Mouse (Mus musculus) embryonic facial prominence, embryonic 13.5 days (tissue): Measurements from ENCODE around the gene Ccdc85a. TPM values are rescaled to one million over a fixed set of nuclear protein-coding genes. Genes with fewer than 3 reads are reported as not detected.

Source experiments
- ATAC-seq: fragments of 200-750 bp; cut with Nextera tagmentation; 2 replicates; pipeline ENCODE4 v1.8.0; 2017; ENCODE audit warnings: low read depth; ENCODE audit not compliant: insufficient number of reproducible peaks, insufficient read depth, low FRiP score, low TSS enrichment
- H3K27ac ChIP-seq: fragments of 300-500 bp; sonication (generic); 2 replicates; pipeline ENCODE4 v1.5.1; 2015; ENCODE audit warnings: moderate library complexity, mild to moderate bottlenecking, inconsistent platforms
- H3K27me3 ChIP-seq: fragments of 300-500 bp; sonication (generic); 2 replicates; pipeline ENCODE4 v1.6.1; 2015; ENCODE audit warnings: mild to moderate bottlenecking, inconsistent platforms
- H3K36me3 ChIP-seq: fragments of 300-500 bp; sonication (generic); 2 replicates; pipeline ENCODE4 v1.6.1; 2015; ENCODE audit warnings: mild to moderate bottlenecking, inconsistent platforms
- H3K4me1 ChIP-seq: fragments of 300-500 bp; sonication (generic); 2 replicates; pipeline ENCODE4 v1.6.1; 2015; ENCODE audit warnings: inconsistent platforms
- H3K4me2 ChIP-seq: fragments of 300-500 bp; sonication (generic); 2 replicates; pipeline ENCODE4 v1.6.1; 2015; ENCODE audit warnings: moderate library complexity, mild to moderate bottlenecking, inconsistent platforms
- H3K4me3 ChIP-seq: fragments of 300-500 bp; sonication (generic); 2 replicates; pipeline ENCODE4 v1.5.1; 2015; ENCODE audit warnings: mild to moderate bottlenecking, inconsistent platforms
- H3K9ac ChIP-seq: fragments of 300-500 bp; sonication (generic); 2 replicates; pipeline ENCODE4 v1.6.1; 2015; ENCODE audit warnings: mild to moderate bottlenecking, inconsistent platforms
- H3K9me3 ChIP-seq: fragments of 300-500 bp; sonication (generic); 2 replicates; pipeline ENCODE4 v1.6.1; 2016; ENCODE audit warnings: inconsistent platforms
- WGBS: fragments of 180-500 bp; shearing (Covaris S2); methylation state at CpG from one replicate; pipeline ENCODE4 v1.1.7; 2015; ENCODE audit warnings: mixed read lengths; 5-methylcytosine and 5-hydroxymethylcytosine counted together
- polyA plus RNA-seq: library from polyadenylated mRNA; unstranded; fragments of >200 nt; fragmentation: Nextera tagmentation; extraction: Ambion mirVana; gene quantifications from 2 replicates; pipeline ENCODE4 v1.2.1, GENCODE M21; 2015

Gene Ccdc85a
- polyA plus RNA-seq, result 2.6 and 3.5 TPM in 2 replicates

- no peak within 1 kb of the TSS for H3K27ac ChIP-seq
- under 1% methylated on average over 25 of the region's 25 CpGs for WGBS
- peak within 1 kb of the TSS; percentile 65 for H3K9ac ChIP-seq
- H3K36me3 ChIP-seq, result no peaks in the 10 kb centered on the region
- H3K4me3 ChIP-seq, result peak within 1 kb of the TSS; percentile 59
- H3K27me3 ChIP-seq, result peaks cover 30% of the 10 kb centered on the region
- H3K9me3 ChIP-seq, result no peaks in the 10 kb centered on the region
- peak within 1 kb of the TSS; percentile 97 for H3K4me2 ChIP-seq
- ATAC-seq, result peak; percentile 82
- peaks cover 9% of the 10 kb centered on the region for H3K4me1 ChIP-seq
These were observed at the start of gene Ccdc85a for GRCm38 (mm10) chr11:28583911-28584434. Gene Ccdc85a, minus strand, starts transcription at chr11:28584324.

GRCm38 (mm10) chr11:28633571-28634125, 49.5 kb upstream of the Ccdc85a start:
- Histone ChIP-seq H3K9me3 (no peaks in the 10 kb centered on the region), H3K27ac (no peak overlapping the region), H3K4me3 (no peak overlapping the region), H3K4me1 (no peaks in the 10 kb centered on the region), H3K4me2 (no peak overlapping the region), H3K36me3 (no peaks in the 10 kb centered on the region), H3K27me3 (no peaks in the 10 kb centered on the region), H3K9ac (no peak overlapping the region)
- 26% methylated on average over 1 of the region's 1 CpGs for WGBS
- no peak for ATAC-seq

- ATAC-seq, result no peak
- Histone ChIP-seq H3K4me3 (no peak overlapping the region), H3K27me3 (no peaks in the 10 kb centered on the region), H3K9ac (no peak overlapping the region), H3K36me3 (no peaks in the 10 kb centered on the region), H3K27ac (no peak overlapping the region), H3K4me1 (no peaks in the 10 kb centered on the region), H3K9me3 (no peaks in the 10 kb centered on the region), H3K4me2 (no peak overlapping the region)
- 85% methylated on average over 1 of the region's 1 CpGs for WGBS
These were observed 49.0 kb upstream of the Ccdc85a start for GRCm38 (mm10) chr11:28633093-28633492.

- H3K9ac ChIP-seq, result no peak overlapping the region
- no peak for ATAC-seq
- H3K4me2 ChIP-seq, result no peak overlapping the region
- H3K9me3 ChIP-seq, result no peaks in the 10 kb centered on the region
- no peak overlapping the region for H3K27ac ChIP-seq
- H3K36me3 ChIP-seq, result no peaks in the 10 kb centered on the region
- H3K4me3 ChIP-seq, result no peak overlapping the region
- H3K27me3 ChIP-seq, result no peaks in the 10 kb centered on the region
- H3K4me1 ChIP-seq, result no peaks in the 10 kb centered on the region
- 81% methylated on average over 2 of the region's 2 CpGs for WGBS
These were observed 46.6 kb upstream of the Ccdc85a start for GRCm38 (mm10) chr11:28630771-28631170.

- Histone ChIP-seq H3K27me3 (no peaks in the 10 kb centered on the region), H3K4me3 (no peak overlapping the region), H3K4me2 (no peak overlapping the region), H3K27ac (no peak overlapping the region), H3K9me3 (no peaks in the 10 kb centered on the region), H3K4me1 (no peaks in the 10 kb centered on the region), H3K36me3 (no peaks in the 10 kb centered on the region), H3K9ac (no peak overlapping the region)
- ATAC-seq, result no peak
These were observed 26.8 kb upstream of the Ccdc85a start for GRCm38 (mm10) chr11:28610781-28611491.

- under 1% methylated on average over 61 of the region's 63 CpGs for WGBS
- H3K4me2 ChIP-seq, result peak overlapping the region; percentile 97
- H3K9ac ChIP-seq, result peak overlapping the region; percentile 65
- peak overlapping the region; percentile 59 for H3K4me3 ChIP-seq
- no peak overlapping the region for H3K27ac ChIP-seq
- H3K9me3 ChIP-seq, result no peaks in the 10 kb centered on the region
- H3K27me3 ChIP-seq, result peaks cover 30% of the 10 kb centered on the region
- peaks cover 9% of the 10 kb centered on the region for H3K4me1 ChIP-seq
- no peaks in the 10 kb centered on the region for H3K36me3 ChIP-seq
- no peak for ATAC-seq
These were observed 800 bp downstream of the Ccdc85a start for GRCm38 (mm10) chr11:28583138-28583910.

GRCm38 (mm10) chr11:28582218-28582617, 1.9 kb downstream of the Ccdc85a start:
- H3K9me3 ChIP-seq, result no peaks in the 10 kb centered on the region
- peak overlapping the region; percentile 97; the same call in 1 of the 2 replicates for H3K4me2 ChIP-seq
- WGBS, result 14% methylated on average over 5 of the region's 5 CpGs
- peaks cover 9% of the 10 kb centered on the region for H3K4me1 ChIP-seq
- H3K27ac ChIP-seq, result no peak overlapping the region
- H3K9ac ChIP-seq, result no peak overlapping the region
- H3K4me3 ChIP-seq, result peak overlapping the region; percentile 59
- ATAC-seq, result no peak
- H3K36me3 ChIP-seq, result no peaks in the 10 kb centered on the region
- peaks cover 30% of the 10 kb centered on the region for H3K27me3 ChIP-seq

- H3K4me2 ChIP-seq, result no peak overlapping the region
- H3K4me3 ChIP-seq, result no peak overlapping the region
- no peak for ATAC-seq
- no peaks in the 10 kb centered on the region for H3K27me3 ChIP-seq
- no peaks in the 10 kb centered on the region for H3K9me3 ChIP-seq
- H3K36me3 ChIP-seq, result no peaks in the 10 kb centered on the region
- WGBS, result 85% methylated on average over 1 of the region's 1 CpGs
- H3K27ac ChIP-seq, result no peak overlapping the region
- no peaks in the 10 kb centered on the region for H3K4me1 ChIP-seq
- no peak overlapping the region for H3K9ac ChIP-seq
These were observed 11.7 kb downstream of the Ccdc85a start for GRCm38 (mm10) chr11:28572423-28572822.

GRCm38 (mm10) chr11:28556420-28556819, 27.7 kb downstream of the Ccdc85a start:
- Histone ChIP-seq H3K4me1 (no peaks in the 10 kb centered on the region), H3K36me3 (no peaks in the 10 kb centered on the region), H3K27ac (no peak overlapping the region), H3K4me2 (no peak overlapping the region), H3K27me3 (no peaks in the 10 kb centered on the region), H3K9me3 (no peaks in the 10 kb centered on the region; the same call in 1 of the 2 replicates), H3K4me3 (no peak overlapping the region), H3K9ac (no peak overlapping the region)
- no peak for ATAC-seq

- Histone ChIP-seq H3K9ac (no peak overlapping the region), H3K27me3 (no peaks in the 10 kb centered on the region), H3K4me3 (no peak overlapping the region), H3K36me3 (no peaks in the 10 kb centered on the region), H3K27ac (no peak overlapping the region), H3K9me3 (no peaks in the 10 kb centered on the region), H3K4me2 (no peak overlapping the region), H3K4me1 (no peaks in the 10 kb centered on the region)
- WGBS, result 87% methylated on average over 2 of the region's 2 CpGs
- ATAC-seq, result no peak
These were observed 40.7 kb downstream of the Ccdc85a start for GRCm38 (mm10) chr11:28543429-28543828.

GRCm38 (mm10) chr11:28541307-28541706, 42.8 kb downstream of the Ccdc85a start:
- no peak overlapping the region for H3K27ac ChIP-seq
- no peaks in the 10 kb centered on the region for H3K36me3 ChIP-seq
- ATAC-seq, result no peak
- no peak overlapping the region for H3K4me2 ChIP-seq
- H3K27me3 ChIP-seq, result no peaks in the 10 kb centered on the region
- H3K4me1 ChIP-seq, result no peaks in the 10 kb centered on the region
- H3K9me3 ChIP-seq, result no peaks in the 10 kb centered on the region
- no peak overlapping the region for H3K4me3 ChIP-seq
- 93% methylated on average over 1 of the region's 1 CpGs for WGBS
- H3K9ac ChIP-seq, result no peak overlapping the region
